Mouse (Mus musculus): Measurements from ENCODE around the gene Ppp4c. TPM values are rescaled to one million over a fixed set of nuclear protein-coding genes. Genes with fewer than 3 reads are reported as not detected.

The Ppp4c gene
- total RNA-seq, 4 experiments from 2014 or later = 48.2 to 56.0 (median 51.2) TPM

DNA sequence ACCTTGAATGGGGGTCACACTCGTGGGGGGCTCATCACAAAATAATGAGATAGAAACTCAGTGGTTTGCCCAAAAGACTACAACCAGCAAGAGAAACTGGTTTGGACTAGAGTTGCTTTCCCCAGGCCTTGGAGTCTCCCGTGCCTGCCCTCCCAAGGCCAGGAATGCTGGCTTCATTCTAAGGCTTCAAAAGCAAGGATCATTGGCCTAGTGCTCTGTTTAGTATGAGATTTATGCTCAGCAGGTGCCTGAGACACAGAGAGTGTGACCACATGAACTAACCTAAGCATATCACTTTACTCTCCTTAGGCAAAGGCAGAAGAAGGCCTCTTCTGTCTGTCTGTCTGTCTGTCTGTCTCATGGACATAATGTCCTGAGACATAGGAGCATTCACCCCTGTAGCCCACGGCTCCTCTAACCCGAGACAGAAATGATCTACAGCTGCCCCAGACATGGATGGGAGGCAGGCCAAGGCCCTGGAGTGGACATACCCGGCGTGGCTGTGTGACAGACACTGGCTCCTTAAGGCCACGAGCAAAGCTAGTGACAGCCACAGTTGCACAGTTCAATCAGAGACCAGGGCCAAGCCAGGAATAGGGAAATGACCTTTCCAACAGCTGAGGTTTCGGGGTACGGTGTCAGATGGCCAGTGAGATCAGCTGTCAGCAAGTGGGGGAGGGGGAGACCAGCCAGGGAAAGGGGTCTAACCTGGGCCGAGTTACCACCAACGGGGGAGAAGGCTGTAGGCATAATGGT is 10.0 kb upstream of the Ppp4c start:
- no peak for DNase-seq (ENCODE audit: low spot score in 2 of 2)

DNA sequence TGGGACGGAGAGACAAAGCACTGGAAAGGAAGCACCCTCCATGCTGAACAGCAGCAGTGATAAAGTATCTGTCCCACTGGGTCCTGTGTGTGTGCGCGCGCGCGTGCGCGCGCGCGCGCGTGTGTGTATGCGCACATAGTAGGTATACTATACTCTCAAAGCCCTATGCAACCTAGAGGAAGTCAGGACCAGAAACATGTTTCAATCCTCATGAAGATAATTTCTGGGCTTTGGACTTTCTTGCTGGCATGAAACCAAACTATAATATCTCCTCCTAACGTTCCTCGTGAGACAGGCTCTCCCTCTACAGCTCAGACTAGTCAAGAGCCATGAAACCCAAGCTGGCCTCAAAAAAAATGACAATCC is 8.7 kb upstream of the Ppp4c start:
- DNase-seq (ENCODE audit: low spot score in 2 of 2) = no peak

DNA sequence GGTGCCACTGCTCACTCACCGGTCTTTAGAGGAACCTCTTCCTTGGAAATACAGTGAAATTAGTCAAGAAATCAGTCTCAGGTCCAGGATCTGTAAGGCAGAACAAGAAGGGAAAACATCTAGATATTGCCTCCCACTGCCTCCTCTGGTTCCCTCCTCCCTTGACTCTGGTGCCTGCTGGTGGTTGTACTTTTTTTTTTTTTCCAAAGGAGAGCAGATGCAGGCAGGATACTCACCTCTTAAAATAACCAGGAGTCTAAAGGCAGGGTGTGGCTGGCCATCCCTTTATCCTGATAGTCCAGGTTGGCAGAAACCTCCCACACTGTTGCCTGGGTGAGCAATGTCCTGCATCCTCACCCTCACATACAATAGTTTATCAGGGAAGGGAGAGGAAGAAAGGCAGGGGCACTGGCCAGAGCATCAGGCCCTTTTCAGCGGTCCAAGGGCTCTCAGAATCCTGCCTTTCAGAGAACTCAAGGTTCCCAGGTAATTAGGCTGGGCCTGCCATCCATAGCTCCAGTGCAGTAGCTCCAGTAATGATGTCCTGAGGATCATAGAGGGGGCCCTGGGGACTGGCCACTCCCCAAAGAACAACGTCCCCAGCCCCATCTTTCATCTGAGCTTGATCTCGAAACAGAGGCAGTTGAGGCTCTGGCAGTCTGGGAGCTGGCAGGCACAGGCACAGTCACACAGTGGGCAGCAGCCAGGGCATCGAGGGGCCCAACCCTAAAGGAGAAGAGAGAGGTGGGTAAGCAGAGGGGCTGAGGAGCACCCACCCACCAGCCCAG is 8.2 kb upstream of the Ppp4c start:
- DNase-seq (ENCODE audit: low spot score in 2 of 2) = no peak

DNA sequence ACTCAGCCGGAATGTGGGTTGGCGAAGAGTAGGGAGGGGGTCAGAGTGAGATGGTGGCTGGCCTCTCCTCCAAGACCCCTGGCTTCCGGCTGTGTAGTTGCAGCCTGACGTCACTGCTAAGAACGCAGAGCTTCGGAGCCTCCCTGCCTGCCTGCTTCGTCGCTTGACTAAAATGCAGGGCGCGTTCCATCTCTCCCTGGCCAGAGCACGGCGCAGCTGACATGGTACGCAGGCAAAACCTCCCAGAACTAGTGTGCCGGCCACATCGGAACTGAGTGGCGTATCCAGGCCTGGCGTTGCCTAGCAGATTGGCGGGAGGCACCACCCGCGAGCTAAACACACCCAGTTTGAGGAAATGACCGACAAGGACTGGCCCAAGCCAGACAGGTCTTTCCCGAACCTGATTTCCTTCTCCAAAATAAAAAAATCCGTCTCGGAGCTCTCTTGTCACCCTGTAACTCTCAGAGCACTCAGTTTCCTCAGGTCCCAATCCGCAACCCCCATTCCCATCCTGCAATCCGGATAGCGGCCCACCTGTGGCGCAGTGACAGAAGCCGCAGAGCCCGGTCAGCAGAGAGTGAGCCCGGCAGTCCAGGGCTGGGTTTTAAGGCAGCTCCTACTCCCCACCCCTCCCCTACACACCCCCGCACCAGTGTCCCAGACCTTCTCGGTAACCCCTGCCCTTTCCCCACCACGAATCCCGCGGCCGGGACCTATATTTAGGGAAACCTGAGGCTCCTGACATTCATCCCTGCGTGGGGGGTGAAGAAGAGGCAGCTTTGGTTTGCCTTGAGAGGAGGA is 7.4 kb upstream of the Ppp4c start:
- DNase-seq (ENCODE audit: low spot score in 2 of 2) = peak in 1 of 2 experiments; percentile 67

DNA sequence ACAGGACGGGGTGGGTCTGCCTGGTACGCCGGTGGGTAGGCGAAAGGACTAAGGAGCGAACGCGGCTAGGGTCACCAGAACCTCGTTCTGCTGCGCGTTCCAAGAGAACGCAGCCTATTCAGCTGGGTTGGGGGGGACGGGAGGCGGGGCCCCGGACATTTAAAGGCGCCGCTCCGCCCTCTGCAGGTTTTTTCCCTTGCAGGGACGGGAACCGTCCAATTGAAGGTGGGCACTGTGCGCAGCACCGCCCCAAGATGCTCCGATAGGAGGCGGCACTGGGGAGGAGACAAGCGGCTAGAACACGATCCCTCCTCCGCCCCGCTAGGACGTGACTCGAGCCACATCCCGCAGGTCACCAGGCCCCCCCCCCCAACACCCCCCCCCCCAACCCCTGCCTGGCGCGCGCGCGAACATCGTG is 6.8 kb upstream of the Ppp4c start:
- DNase-seq (ENCODE audit: low spot score in 2 of 2) = peak; percentile 92 to 98

DNA sequence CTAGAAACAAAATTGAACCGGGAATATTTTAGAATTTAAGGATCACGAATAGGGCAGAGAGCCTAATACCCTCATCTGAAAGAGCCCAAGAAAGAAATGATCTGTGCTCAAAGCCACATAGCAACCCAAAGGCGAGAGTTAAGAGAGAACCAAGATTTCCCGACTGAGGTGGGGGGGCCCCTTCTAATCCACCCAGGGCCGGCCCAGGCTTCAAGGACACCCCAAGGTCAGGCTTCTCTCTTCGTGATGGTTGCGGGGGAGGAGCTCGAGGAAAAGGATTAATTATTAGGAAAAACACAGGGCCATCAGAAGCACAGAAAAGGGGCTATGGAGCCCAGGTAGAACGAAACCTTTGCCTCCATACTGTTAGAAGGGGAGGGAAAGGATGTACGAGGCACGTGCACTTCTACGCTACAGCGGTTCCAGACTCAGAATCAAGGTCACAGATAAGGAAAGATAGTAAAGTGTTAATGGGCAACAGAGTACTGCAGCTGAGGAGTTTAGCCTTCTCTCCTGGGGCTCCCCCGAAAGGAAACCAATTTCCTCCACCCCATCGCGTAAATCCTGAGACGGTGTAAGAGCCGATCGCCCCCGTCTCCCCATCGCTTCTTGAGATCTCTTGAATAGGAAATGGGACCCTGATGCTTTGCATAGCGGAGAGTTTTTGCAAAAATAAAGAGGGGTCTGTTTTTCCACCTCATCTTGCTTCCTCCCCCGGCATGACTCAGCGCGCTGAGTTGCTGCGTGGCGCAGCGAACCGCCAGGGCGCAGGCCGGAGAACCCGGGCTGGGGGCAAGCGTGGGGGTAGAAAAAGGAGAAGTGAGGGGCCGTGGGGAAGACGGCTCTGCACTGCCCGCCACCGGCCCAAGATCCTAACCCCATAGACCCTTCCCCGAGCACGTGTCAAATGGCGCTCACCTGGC is 6.1 kb upstream of the Ppp4c start:
- DNase-seq (ENCODE audit: low spot score in 2 of 2) = no peak

DNA sequence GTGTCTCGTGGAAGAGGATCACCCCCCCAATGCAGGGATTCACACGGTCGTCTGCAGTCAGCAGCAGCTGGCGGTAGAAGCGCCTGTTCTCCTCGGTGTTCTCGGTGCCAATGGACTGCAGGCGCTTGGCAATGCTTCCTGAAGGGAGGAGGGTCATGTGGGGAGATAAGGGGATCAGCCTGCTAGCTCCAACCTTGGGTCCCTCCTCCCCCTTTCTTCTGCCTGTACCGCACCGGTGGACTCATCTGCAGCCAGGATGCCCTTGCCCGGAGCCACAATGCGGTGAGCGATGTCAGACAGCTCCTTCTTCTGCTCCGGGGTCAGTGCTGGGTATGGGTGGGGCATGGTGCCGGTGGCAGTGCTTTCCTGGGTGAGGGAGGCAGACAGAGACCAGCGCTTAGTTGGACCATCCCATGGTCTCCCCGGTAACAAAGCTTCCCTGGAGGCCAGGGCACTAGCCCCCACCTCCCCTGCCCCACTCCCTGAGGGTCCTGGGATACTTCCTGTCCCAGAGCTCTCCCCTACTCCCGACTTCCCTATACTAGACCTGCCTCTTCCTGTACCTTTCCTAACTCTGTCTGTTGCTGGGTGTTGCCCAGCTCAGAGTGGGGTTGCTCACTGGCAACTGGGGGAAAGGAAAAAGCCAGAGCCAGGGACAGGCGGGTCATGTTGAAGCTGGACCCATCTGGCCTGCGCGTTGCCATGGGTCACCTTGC is 5.3 kb upstream of the Ppp4c start, which contains the start of gene Fam57b:
Gene Fam57b, plus strand, starts transcription at position 258 of the 716 bp plus-strand sequence.
- DNase-seq (ENCODE audit: low spot score in 2 of 2) = no peak

DNA sequence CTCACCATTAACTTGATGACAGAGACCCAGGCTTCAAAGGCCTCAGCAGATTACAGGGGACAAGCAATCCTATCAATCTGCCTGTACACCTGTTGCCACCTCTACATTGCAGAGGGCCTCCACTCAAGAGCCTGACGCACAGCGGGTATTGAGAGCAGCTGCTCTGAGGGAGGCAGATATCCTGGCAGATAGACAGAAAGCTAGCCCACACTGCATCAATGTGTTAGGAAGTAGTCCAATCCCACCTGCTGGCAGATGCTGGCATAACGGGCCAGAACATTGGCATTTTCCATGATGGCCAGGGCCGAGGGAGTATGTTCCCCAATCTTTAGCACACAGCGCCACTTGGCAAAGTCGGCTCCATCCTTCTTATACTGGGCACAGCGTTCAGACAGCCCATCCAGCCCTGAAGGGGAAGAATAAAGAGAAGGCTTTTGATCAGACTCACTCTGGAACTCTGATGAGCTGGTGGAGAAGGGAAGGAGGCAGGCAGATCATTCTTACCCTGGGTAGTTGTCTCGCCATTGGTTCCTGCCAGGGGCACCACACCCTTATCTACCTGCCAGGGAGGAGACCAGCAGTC is 4.1 kb upstream of the Ppp4c start:
- no peak for DNase-seq (ENCODE audit: low spot score in 2 of 2)

DNA sequence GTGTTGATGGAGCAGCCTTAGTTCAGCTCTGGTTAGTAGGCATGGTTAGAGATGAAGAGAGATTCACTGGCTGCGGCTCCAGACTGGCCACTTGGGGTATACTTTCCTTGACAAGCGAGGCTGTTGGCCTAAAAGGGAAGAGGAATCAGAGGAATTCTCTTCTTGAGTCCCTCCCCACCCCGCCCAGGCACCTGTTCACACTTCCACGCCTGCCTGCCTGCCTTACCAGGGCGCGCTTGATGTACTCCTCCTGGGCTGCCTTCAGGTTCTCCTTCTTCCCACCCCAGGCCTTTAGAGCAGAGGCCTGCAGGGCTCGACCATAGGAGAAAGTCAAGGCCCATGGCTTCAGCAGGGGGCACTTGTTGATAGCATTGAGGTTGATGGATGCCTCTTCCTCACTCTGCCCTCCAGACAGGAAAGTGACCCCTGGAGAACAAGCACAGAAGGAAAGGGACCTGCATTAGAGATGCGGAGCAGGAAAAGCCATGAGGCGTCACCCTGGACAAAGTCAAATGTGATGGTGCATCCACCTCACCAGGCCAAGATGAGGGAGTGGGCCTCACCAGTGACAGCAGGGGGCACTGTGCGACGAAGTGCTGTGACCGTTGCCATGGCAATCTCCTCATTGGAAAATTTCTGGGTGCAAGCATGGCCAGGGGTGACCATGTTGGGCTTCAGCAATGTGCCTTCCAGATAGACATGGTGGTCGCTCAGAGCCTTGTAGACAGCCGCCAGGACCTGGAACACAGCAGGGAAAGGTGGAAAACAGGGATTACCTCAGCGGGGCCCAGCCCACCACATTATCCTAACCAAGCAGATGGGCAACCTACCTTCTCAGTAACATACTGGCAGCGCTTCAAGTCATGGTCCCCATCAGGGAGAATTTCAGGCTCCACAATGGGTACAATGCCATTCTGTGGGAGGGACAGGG is 3.4 kb upstream of the Ppp4c start:
- no peak for DNase-seq (ENCODE audit: low spot score in 2 of 2)

DNA sequence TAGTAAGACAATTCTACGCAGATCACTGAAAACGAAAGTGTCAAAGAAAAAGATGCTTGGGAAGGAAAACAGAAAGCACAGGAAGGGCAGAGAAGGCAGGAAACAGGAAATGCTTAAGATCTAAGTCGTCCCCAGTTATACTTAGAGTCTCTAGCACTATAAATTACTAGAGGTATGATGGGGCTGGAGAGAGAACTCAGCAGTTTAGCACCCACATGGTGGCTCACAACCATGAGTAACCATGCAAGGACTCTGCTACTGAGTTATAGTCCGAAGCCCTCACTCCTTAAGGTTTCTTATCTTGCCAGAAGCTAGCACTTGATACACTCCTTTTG is 1.9 kb upstream of the Ppp4c start:
- DNase-seq (ENCODE audit: low spot score in 2 of 2) = no peak

DNA sequence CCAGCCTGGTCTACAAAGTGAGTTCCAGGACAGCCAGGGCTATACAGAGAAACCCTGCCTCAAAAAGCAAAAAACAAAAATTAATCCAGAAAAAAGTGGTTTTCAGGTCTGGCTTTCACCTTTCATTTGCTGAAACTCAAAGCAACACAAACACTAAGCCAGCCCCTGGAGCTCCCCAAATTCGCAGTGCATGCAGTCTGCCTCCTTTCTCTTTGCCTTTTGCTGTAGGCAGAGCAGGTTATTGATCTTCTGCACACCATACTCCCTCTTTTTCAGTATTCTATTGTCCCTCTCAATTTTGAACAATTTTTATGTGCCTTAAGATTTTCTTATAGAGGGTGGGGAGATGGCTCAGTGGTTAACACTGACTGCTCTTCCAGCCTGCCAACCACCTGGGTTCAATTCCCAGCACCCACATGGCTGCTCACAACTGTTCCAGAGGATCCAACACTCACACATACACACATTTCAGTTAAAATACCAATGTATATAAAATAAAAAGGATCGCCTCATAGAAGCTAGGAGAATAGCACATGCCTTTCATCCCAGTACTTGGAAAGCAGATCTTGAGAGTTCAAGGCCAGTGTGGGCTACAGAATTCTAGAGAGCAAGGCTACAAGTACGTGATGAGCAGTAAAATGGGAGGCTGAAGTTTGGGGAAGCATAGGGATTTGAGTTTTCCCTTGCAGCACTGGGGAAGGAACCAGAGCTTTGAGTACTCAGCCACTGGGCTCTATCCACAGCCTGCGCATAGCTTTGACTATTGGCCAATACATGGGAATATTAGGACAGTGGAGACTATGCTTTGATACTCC is 1.4 kb upstream of the Ppp4c start:
- no peak for DNase-seq (ENCODE audit: low spot score in 2 of 2)

DNA sequence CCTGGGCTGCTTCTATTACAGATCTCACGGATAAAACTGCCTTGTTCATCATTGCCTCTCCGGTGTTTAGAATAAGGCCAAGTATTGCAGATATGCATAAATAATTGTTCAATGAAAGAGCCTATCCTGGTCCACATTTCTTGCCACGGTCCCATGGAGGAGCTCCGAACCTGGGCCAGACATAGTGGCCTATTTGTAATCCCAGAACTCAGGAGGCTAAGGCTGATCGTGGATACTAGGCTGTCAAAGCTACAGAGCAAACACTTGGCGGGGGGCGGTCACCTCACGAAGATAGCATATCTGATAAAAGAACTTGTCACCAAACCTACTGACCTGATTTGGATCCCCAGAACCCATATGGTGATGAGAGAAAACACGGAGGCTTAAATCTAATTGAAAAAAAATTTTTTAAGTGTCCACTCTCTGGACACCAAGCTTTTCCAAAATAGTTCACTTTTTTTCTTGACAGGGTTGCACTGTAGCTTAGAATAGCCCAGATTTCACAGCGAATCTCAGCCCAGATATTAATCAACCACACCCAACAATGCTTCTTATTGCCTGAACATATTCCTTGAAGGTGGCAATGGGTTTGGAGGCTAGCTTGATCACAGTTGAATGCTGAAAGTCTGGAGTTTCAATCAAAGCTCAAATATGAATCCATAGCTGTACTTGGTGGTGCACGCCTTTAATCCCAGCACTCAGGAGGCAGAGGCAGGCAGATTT is 586 bp upstream of the Ppp4c start:
- DNase-seq (ENCODE audit: low spot score in 2 of 2) = no peak

DNA sequence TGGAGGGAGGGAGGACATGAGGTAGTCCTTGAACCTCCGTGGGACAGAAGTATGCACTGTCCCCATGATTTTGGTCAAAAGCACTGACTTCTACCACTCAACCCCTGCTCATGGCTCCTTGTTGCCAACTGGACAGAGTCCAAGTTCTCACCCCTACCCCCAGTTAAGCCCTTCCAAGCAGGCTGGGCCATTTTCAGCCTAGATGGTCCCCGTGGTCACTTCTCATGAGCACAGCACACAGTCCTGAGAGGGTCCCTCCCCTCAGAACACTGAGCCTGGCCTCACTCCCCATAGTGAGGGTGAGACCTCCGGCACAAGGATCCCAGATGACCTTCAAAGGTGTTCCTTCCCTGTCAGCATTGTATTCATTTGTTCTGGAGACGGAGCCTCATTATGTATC is 3.2 kb downstream of the Ppp4c start:
- DNase-seq (ENCODE audit: low spot score in 2 of 2) = no peak

DNA sequence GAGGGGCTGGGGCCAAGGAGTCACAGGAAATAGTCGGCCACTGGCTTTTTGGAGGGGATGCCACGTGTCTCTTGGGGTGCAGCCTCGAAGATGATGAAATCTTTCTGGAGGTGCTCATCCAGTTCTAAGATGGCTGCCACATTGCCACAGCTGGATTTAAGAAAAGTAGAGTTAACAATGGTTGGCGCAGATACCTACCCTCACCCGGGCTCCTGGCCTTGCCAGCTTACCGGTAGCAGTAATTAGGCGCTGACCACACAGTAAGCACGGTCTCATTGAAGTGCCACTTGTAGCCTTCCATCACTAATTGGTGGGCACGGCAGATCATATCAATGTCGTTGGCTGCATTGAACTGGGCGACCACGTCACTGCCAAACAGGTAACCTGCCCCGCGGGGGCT is 6.2 kb downstream of the Ppp4c start:
- no peak for DNase-seq (ENCODE audit: low spot score in 2 of 2)

DNA sequence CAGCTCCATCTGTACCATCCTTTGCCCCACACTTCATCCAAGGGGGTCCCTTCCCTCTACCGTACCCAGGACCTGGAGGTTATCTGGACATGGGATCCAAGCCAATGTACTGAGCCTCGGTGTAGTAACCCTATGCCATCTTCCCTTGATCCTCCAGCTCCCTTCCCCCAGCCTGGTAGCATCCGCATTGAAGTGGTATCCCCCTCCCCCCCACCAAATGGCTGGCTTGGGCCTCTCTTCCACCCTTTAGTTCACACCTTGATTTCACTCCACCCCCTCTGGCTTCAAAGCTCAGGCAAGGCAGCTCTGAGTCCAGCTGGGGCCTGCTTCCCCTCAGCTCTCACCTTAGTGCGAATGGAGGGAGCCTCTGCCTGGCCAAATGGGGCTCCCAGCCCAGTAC is 7.2 kb downstream of the Ppp4c start:
- no peak for DNase-seq (ENCODE audit: low spot score in 2 of 2)

DNA sequence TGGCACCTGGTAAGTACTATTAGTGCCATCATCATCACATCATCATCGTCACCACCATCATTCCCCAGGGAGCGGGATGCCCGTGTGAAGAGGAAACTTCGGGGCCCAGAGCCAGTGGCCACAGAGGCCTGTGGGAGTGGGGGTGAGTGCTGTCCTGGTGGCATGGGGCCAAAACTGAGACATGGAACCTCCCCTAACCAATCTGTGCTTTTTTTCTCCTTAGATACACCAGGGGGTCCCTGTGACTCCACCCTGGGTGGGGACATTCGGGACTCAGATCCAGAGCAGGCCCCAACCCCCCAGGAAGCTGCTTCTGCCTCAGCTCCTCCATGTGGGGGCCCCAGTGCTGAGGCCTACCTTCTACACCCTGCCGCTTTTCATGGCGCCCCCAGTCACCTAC is 7.8 kb downstream of the Ppp4c start:
- DNase-seq (ENCODE audit: low spot score in 2 of 2) = no peak

DNA sequence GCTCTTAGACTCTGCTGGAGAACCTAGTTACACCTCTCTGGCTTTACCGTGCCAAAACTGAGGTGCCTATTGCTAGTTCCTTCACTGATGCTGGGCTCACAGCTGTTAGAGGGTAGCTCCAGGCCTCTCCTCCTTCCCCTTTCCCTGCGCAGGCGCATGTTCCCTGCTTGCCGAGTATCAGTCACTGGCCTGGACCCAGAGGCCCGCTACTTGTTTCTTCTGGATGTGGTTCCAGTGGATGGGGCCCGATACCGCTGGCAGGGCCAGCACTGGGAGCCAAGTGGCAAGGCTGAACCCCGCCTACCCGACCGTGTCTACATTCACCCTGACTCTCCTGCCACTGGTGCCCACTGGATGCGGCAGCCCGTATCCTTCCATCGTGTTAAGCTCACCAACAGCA is 9.6 kb downstream of the Ppp4c start:
- no peak for DNase-seq (ENCODE audit: low spot score in 2 of 2)
